Mouse (Mus musculus): ENCODE measurements around the gene Gabbr2. TPM values are rescaled to one million over a fixed set of nuclear protein-coding genes. Genes with fewer than 3 reads are reported as not detected.

Gabbr2 gene
- polyA plus RNA-seq, 1 experiment from 2014 or later = 0.12 TPM

DNA sequence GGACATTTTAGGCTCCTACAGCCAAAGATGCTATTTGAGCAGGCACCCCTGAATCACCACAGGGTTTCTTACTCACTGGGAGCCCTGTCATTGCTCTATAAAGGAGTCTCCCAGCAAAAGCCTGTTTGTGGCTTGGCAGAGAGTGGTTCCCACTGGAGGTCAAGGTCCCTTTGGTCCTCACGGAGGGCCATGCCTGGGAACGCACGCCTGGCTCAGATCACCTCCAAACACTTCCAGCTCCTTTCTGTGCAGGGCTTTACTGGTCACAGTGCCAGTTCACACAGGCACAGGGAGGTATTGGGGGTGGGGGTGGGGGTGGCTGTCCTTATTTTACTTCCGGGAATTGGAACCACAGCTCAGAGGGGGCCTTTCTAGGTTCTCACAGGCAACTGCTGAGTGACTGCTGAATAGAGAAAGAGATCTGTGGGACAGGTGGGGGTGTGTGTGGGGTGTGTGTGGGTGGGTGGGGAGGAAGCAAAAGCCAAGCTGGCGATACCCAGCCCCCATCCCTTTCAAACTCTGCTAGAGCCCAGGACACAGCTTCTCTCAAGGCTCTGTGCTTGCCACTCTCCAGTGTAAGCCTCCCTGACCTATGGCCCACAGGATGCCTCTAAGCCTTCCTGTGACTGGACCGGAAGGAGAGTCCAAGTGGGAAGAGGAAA is 146.6 kb downstream of the Gabbr2 start:
- WGBS = 77% methylated on average over 6 of the region's 6 CpGs
- Histone ChIP-seq H3K27ac (replicated peaks) (0 out of 2 replicates have a peak overlapping the region, but pooled peaks have one; percentile 28), H3K36me3 (no peaks in the 10 kb centered on the region), H3K9me3 (replicated peaks) (peaks cover 4% of the 10 kb centered on the region; the same call in 1 of the 2 replicates), H3K27me3 (ENCODE audit: low read depth, poor library complexity, severe bottlenecking) (no peaks in the 10 kb centered on the region), H3K4me1 (peaks cover 10% of the 10 kb centered on the region), H3K4me3 (no peak overlapping the region)
- no peak for DNase-seq (ENCODE audit: low spot score)

DNA sequence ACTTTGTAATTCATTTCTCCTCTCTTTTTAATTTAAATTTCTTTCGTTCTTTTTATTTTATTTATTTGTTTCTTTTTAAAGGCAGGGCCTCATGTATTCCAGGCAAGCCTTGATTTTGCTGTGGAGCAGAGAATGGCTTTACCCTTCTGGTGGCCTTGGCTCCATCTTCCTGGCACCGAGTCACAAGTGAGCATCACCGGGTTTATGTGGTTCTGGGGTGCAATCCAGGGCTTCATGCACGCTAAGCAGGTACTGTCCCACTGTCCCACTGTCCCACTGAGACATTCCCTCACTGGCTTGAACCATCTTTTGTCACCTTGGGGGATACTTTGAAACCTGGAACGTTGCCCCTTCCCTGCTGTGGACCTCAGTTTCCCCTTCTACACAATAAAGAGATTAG is 147.1 kb downstream of the Gabbr2 start:
- Histone ChIP-seq H3K27ac (replicated peaks) (no peak overlapping the region), H3K27me3 (ENCODE audit: low read depth, poor library complexity, severe bottlenecking) (no peaks in the 10 kb centered on the region), H3K9me3 (replicated peaks) (peaks cover 4% of the 10 kb centered on the region; the same call in 1 of the 2 replicates), H3K4me3 (no peak overlapping the region), H3K4me1 (peaks cover 10% of the 10 kb centered on the region), H3K36me3 (no peaks in the 10 kb centered on the region)
- DNase-seq (ENCODE audit: low spot score) = no peak
- 80% methylated on average over 5 of the region's 5 CpGs for WGBS

- no peak for DNase-seq (ENCODE audit: low spot score)
- H3K36me3 ChIP-seq = no peaks in the 10 kb centered on the region
- H3K4me1 ChIP-seq = peaks cover 10% of the 10 kb centered on the region
- no peak overlapping the region for H3K4me3 ChIP-seq
- peaks cover 4% of the 10 kb centered on the region; the same call in 1 of the 2 replicates for H3K9me3 ChIP-seq (replicated peaks)
- 90% methylated on average over 7 of the region's 7 CpGs for WGBS
- H3K27me3 ChIP-seq (ENCODE audit: low read depth, poor library complexity, severe bottlenecking) = no peaks in the 10 kb centered on the region
- no peak overlapping the region for H3K27ac ChIP-seq (replicated peaks)
These were observed 149.1 kb downstream of the Gabbr2 start for GRCm38 (mm10) chr4:46842596-46842995.

GRCm38 (mm10) chr4:46840146-46840545 is 151.5 kb downstream of the Gabbr2 start:
- no peak overlapping the region for H3K4me3 ChIP-seq
- 81% methylated on average over 6 of the region's 6 CpGs for WGBS
- H3K36me3 ChIP-seq = no peaks in the 10 kb centered on the region
- H3K27me3 ChIP-seq (ENCODE audit: low read depth, poor library complexity, severe bottlenecking) = no peaks in the 10 kb centered on the region
- H3K27ac ChIP-seq (replicated peaks) = no peak overlapping the region
- no peak for DNase-seq (ENCODE audit: low spot score)
- no peaks in the 10 kb centered on the region for H3K9me3 ChIP-seq (replicated peaks)
- H3K4me1 ChIP-seq = peaks cover 15% of the 10 kb centered on the region

DNA sequence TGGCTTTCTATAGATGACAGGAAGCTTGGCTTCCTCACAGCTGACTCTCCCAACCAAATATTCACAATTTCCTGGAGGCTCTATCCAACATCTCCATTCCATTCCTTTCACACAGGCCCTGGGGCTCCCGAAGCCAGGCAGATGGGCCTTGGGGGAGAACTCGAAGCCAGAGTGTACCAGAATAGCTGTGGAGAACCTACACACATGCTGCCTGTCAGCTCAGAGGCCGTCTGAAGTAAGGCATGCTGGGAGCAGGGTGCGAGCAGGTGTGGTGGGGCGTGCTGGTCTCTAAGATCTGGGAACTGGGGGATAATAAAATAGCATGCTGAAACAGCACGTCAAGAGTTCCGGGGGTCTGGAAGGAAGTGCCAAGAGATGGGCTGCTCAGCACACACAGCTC is 154.3 kb downstream of the Gabbr2 start:
- Histone ChIP-seq H3K4me1 (peaks cover 9% of the 10 kb centered on the region), H3K36me3 (no peaks in the 10 kb centered on the region), H3K4me3 (no peak overlapping the region), H3K9me3 (replicated peaks) (no peaks in the 10 kb centered on the region), H3K27me3 (ENCODE audit: low read depth, poor library complexity, severe bottlenecking) (no peaks in the 10 kb centered on the region), H3K27ac (replicated peaks) (no peak overlapping the region)
- DNase-seq (ENCODE audit: low spot score) = no peak
- WGBS = 87% methylated on average over 7 of the region's 7 CpGs

GRCm38 (mm10) chr4:46836065-46836464 is 155.6 kb downstream of the Gabbr2 start:
- no peaks in the 10 kb centered on the region for H3K27me3 ChIP-seq (ENCODE audit: low read depth, poor library complexity, severe bottlenecking)
- no peaks in the 10 kb centered on the region for H3K36me3 ChIP-seq
- H3K4me3 ChIP-seq = no peak overlapping the region
- H3K27ac ChIP-seq (replicated peaks) = no peak overlapping the region
- WGBS = 57% methylated on average over 18 of the region's 18 CpGs
- no peaks in the 10 kb centered on the region for H3K9me3 ChIP-seq (replicated peaks)
- peaks cover 9% of the 10 kb centered on the region for H3K4me1 ChIP-seq
- DNase-seq (ENCODE audit: low spot score) = no peak

DNA sequence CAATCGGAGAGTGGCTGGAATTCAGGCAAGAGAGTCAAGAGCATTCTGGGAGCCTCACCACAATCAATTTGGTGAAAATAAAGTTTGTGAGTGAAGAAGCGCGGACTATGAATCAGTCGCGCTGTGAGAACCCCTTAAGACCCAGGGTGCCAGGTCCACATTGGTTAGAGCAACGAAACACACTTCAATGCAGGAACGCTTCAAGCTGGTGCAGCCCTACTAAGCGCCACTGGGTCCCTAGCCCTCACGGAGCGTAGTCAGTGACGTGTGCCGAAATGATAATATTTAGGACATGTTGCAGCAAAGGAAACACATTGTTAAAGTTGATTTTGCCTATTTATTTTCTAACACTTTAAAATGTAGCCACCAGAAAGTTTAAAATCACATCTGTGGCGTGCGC is 156.6 kb downstream of the Gabbr2 start:
- Histone ChIP-seq H3K27ac (replicated peaks) (no peak overlapping the region), H3K9me3 (replicated peaks) (no peaks in the 10 kb centered on the region), H3K4me3 (no peak overlapping the region), H3K4me1 (peaks cover 9% of the 10 kb centered on the region), H3K27me3 (ENCODE audit: low read depth, poor library complexity, severe bottlenecking) (no peaks in the 10 kb centered on the region), H3K36me3 (no peaks in the 10 kb centered on the region)
- DNase-seq (ENCODE audit: low spot score) = no peak
- WGBS = 93% methylated on average over 14 of the region's 14 CpGs

DNA sequence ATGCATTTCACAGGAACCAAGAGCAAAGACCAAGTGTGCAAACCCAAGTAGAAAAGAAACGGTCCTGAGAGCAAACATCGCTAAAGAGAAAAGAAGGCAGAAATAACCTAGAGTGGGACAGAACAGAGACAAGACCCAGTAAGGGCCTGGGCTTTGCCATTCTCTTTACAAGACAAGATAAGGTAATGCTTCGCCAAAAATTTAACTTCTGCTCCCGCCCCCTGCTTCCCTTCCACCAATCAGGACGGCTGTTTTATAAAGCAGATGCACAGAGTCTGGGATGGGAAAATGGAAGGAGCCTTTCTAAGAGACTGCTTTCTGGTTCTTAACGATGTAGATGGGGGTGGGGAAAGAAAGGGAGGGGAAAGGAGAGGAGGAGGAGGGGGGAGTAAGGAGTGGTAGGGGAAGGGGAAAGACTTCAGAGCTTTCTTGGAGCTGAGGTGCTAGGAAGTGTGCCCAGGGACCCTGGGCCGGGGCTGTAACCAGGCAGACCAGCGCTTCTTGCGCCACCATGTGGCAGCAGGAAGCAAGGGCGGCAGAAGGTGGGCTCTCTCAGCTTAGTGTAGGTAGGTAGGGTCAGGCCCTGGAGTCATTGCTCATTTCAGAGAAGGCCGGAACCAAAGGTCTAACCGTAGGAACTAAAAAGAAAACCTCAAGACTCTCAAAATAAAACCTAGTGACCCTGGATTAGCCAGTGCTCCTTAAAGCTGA is 158.7 kb downstream of the Gabbr2 start:
- H3K36me3 ChIP-seq = no peaks in the 10 kb centered on the region
- H3K27me3 ChIP-seq (ENCODE audit: low read depth, poor library complexity, severe bottlenecking) = no peaks in the 10 kb centered on the region
- peak; percentile 38 for DNase-seq (ENCODE audit: low spot score)
- no peak overlapping the region for H3K4me3 ChIP-seq
- H3K27ac ChIP-seq (replicated peaks) = no peak overlapping the region
- peaks cover 29% of the 10 kb centered on the region for H3K4me1 ChIP-seq
- 42% methylated on average over 12 of the region's 12 CpGs for WGBS
- no peaks in the 10 kb centered on the region for H3K9me3 ChIP-seq (replicated peaks)

DNA sequence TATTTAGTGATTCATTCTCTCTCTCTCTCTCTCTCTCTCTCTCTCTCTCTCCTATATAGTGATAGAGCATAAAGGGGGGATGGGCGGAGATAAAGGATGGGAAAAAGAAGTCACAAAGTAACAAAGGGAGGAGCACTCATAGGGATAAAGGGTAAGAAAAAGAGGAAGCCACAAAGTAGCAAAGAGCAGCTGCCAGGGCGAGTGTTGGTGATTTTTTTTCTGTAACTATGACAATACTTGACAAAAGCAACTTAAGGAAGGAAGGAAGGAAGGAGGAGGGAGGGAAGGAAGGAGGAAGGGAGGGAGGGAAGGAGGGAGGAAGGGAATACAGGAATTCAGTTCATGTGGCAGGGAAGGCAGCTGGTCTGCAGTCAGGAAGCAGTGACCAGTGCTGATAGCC is 162.0 kb downstream of the Gabbr2 start:
- WGBS = 52% methylated on average over 2 of the region's 2 CpGs
- no peaks in the 10 kb centered on the region for H3K27me3 ChIP-seq (ENCODE audit: low read depth, poor library complexity, severe bottlenecking)
- H3K27ac ChIP-seq (replicated peaks) = no peak overlapping the region
- H3K4me3 ChIP-seq = no peak overlapping the region
- no peaks in the 10 kb centered on the region for H3K36me3 ChIP-seq
- DNase-seq (ENCODE audit: low spot score) = no peak
- H3K4me1 ChIP-seq = peaks cover 29% of the 10 kb centered on the region
- no peaks in the 10 kb centered on the region for H3K9me3 ChIP-seq (replicated peaks)

- DNase-seq (ENCODE audit: low spot score) = no peak
- no peak overlapping the region for H3K4me3 ChIP-seq
- 74% methylated on average over 5 of the region's 5 CpGs for WGBS
- no peaks in the 10 kb centered on the region for H3K36me3 ChIP-seq
- no peaks in the 10 kb centered on the region for H3K9me3 ChIP-seq (replicated peaks)
- H3K27me3 ChIP-seq (ENCODE audit: low read depth, poor library complexity, severe bottlenecking) = no peaks in the 10 kb centered on the region
- peak overlapping the region; percentile 28; the same call in 1 of the 2 replicates for H3K27ac ChIP-seq (replicated peaks)
- peaks cover 29% of the 10 kb centered on the region for H3K4me1 ChIP-seq
These were observed 163.5 kb downstream of the Gabbr2 start for GRCm38 (mm10) chr4:46828141-46828571.

GRCm38 (mm10) chr4:46827471-46827870 is 164.2 kb downstream of the Gabbr2 start:
- no peaks in the 10 kb centered on the region for H3K27me3 ChIP-seq (ENCODE audit: low read depth, poor library complexity, severe bottlenecking)
- peak overlapping the region; percentile 60 for H3K27ac ChIP-seq (replicated peaks)
- H3K4me1 ChIP-seq = peaks cover 29% of the 10 kb centered on the region
- WGBS = 68% methylated on average over 9 of the region's 9 CpGs
- no peak overlapping the region for H3K4me3 ChIP-seq
- no peaks in the 10 kb centered on the region for H3K9me3 ChIP-seq (replicated peaks)
- no peaks in the 10 kb centered on the region for H3K36me3 ChIP-seq
- no peak for DNase-seq (ENCODE audit: low spot score)

- no peak for DNase-seq (ENCODE audit: low spot score)
- H3K9me3 ChIP-seq (replicated peaks) = no peaks in the 10 kb centered on the region
- 89% methylated on average over 10 of the region's 10 CpGs for WGBS
- no peak overlapping the region for H3K27ac ChIP-seq (replicated peaks)
- no peak overlapping the region for H3K4me3 ChIP-seq
- peaks cover 35% of the 10 kb centered on the region for H3K4me1 ChIP-seq
- H3K27me3 ChIP-seq (ENCODE audit: low read depth, poor library complexity, severe bottlenecking) = no peaks in the 10 kb centered on the region
- H3K36me3 ChIP-seq = no peaks in the 10 kb centered on the region
These were observed 165.7 kb downstream of the Gabbr2 start for GRCm38 (mm10) chr4:46825846-46826529.

DNA sequence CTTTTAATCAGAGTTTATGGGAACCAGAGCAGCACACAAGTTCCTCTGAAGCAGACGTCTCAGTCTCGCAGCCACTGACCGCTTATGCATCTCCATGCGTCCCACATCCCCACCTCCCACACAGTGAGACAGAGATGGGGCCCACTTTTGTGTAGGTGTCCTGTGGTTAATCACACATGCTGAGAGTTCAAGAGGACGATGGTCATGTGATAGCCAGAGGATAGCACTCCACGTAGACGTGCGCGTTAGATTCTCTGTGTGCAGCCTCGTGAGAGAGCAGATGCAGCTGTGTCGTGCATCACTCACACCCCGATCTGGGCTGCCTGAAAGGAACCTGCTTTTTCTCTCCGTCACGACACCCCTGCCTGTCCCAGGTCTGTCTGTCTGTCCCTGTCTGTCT is 167.9 kb downstream of the Gabbr2 start:
- Histone ChIP-seq H3K4me1 (peaks cover 25% of the 10 kb centered on the region), H3K36me3 (no peaks in the 10 kb centered on the region), H3K27me3 (ENCODE audit: low read depth, poor library complexity, severe bottlenecking) (no peaks in the 10 kb centered on the region), H3K4me3 (no peak overlapping the region), H3K27ac (replicated peaks) (no peak overlapping the region), H3K9me3 (replicated peaks) (no peaks in the 10 kb centered on the region)
- 89% methylated on average over 14 of the region's 14 CpGs for WGBS
- DNase-seq (ENCODE audit: low spot score) = no peak

Data from midbrain, embryonic 10.5 days (tissue).